Mouse (Mus musculus): ENCODE results near the gene Fam161b. TPM values are rescaled to one million over a fixed set of nuclear protein-coding genes. Genes with fewer than 3 reads are reported as not detected.

Gene Fam161b
- total RNA-seq, 1 experiment, result 2.9 TPM

- Histone ChIP-seq H3K4me3 (ENCODE audit: insufficient read depth in 1 of 2, low read depth in 1 of 2, low read length in 2 of 2, poor library complexity in 1 of 2, severe bottlenecking in 1 of 2) (no peak overlapping the region), H3K27ac (ENCODE audit: insufficient read depth, low read depth, low read length, poor library complexity, severe bottlenecking) (no peak overlapping the region), H3K36me3 (ENCODE audit: control insufficient read depth, insufficient read depth, low read length, poor library complexity, severe bottlenecking) (no peaks in the 10 kb centered on the region), H3K9ac (ENCODE audit: insufficient read depth, low read depth, low read length, poor library complexity, severe bottlenecking) (no peak overlapping the region), H3K4me1 (ENCODE audit: control insufficient read depth in 2 of 2, insufficient read depth in 2 of 2, low read length in 2 of 2, poor library complexity in 1 of 2) (peaks cover 0 to 2% of the 10 kb centered on the region in 2 experiments; a peak in 1 of 4 replicates), H3K9me3 (ENCODE audit: control insufficient read depth, insufficient read depth, low read depth, low read length) (no peaks in the 10 kb centered on the region)
- no peak for DNase-seq (ENCODE audit: low read depth, low spot score)
- in situ Hi-C loops (cut with MboI; ENCODE audit: low sequenced_read_pairs in 2 of 2, unreplicated experiment in 2 of 2), result no loop called here
- TF ChIP-seq HCFC1 (IDR thresholded peaks at IDR 0.05; ENCODE audit: borderline replicate concordance, insufficient read depth, low read length), result no peak
- no peak for TF ChIP-seq ZNF384 (IDR thresholded peaks at IDR 0.05; ENCODE audit: low read depth, low read length)
- no peak for TF ChIP-seq ZC3H11A (IDR thresholded peaks at IDR 0.05; ENCODE audit: borderline replicate concordance, low read depth, low read length)
- no peak for TF ChIP-seq CHD2 (IDR thresholded peaks at IDR 0.05; ENCODE audit: low read depth, low read length)
- TF ChIP-seq MAFK (IDR thresholded peaks at IDR 0.05; ENCODE audit: insufficient read depth, low read depth, low read length), result no peak
These were observed 38.0 kb upstream of the Fam161b start for GRCm38 (mm10) chr12:84399663-84400062.

- H3K36me3 ChIP-seq (ENCODE audit: control insufficient read depth, insufficient read depth, low read length, poor library complexity, severe bottlenecking), result no peaks in the 10 kb centered on the region
- no peak overlapping the region; a peak in 1 of 4 replicates for H3K4me3 ChIP-seq (ENCODE audit: insufficient read depth in 1 of 2, low read depth in 1 of 2, low read length in 2 of 2, poor library complexity in 1 of 2, severe bottlenecking in 1 of 2)
- peaks cover 0 to 2% of the 10 kb centered on the region in 2 experiments; a peak in 1 of 4 replicates for H3K4me1 ChIP-seq (ENCODE audit: control insufficient read depth in 2 of 2, insufficient read depth in 2 of 2, low read length in 2 of 2, poor library complexity in 1 of 2)
- in situ Hi-C loops (cut with MboI; ENCODE audit: low sequenced_read_pairs in 2 of 2, unreplicated experiment in 2 of 2), result no loop called here
- no peak overlapping the region for H3K27ac ChIP-seq (ENCODE audit: insufficient read depth, low read depth, low read length, poor library complexity, severe bottlenecking)
- H3K9me3 ChIP-seq (ENCODE audit: control insufficient read depth, insufficient read depth, low read depth, low read length), result no peaks in the 10 kb centered on the region
- TF ChIP-seq MAFK (IDR thresholded peaks at IDR 0.05; ENCODE audit: insufficient read depth, low read depth, low read length), result no peak
- no peak for TF ChIP-seq ZC3H11A (IDR thresholded peaks at IDR 0.05; ENCODE audit: borderline replicate concordance, low read depth, low read length)
- no peak for TF ChIP-seq CHD2 (IDR thresholded peaks at IDR 0.05; ENCODE audit: low read depth, low read length)
- no peak for TF ChIP-seq HCFC1 (IDR thresholded peaks at IDR 0.05; ENCODE audit: borderline replicate concordance, insufficient read depth, low read length)
- TF ChIP-seq ZNF384 (IDR thresholded peaks at IDR 0.05; ENCODE audit: low read depth, low read length), result no peak
- no peak for DNase-seq (ENCODE audit: low read depth, low spot score)
- H3K9ac ChIP-seq (ENCODE audit: insufficient read depth, low read depth, low read length, poor library complexity, severe bottlenecking), result no peak overlapping the region
These were observed 37.5 kb upstream of the Fam161b start for GRCm38 (mm10) chr12:84399135-84399534.

GRCm38 (mm10) chr12:84398629-84399028 is 37.0 kb upstream of the Fam161b start:
- no peak for TF ChIP-seq ZC3H11A (IDR thresholded peaks at IDR 0.05; ENCODE audit: borderline replicate concordance, low read depth, low read length)
- no peak for TF ChIP-seq ZNF384 (IDR thresholded peaks at IDR 0.05; ENCODE audit: low read depth, low read length)
- TF ChIP-seq MAFK (IDR thresholded peaks at IDR 0.05; ENCODE audit: insufficient read depth, low read depth, low read length), result no peak
- TF ChIP-seq HCFC1 (IDR thresholded peaks at IDR 0.05; ENCODE audit: borderline replicate concordance, insufficient read depth, low read length), result no peak
- TF ChIP-seq CHD2 (IDR thresholded peaks at IDR 0.05; ENCODE audit: low read depth, low read length), result no peak
- H3K9ac ChIP-seq (ENCODE audit: insufficient read depth, low read depth, low read length, poor library complexity, severe bottlenecking), result no peak overlapping the region
- no peaks in the 10 kb centered on the region for H3K36me3 ChIP-seq (ENCODE audit: control insufficient read depth, insufficient read depth, low read length, poor library complexity, severe bottlenecking)
- H3K4me3 ChIP-seq (ENCODE audit: insufficient read depth in 1 of 2, low read depth in 1 of 2, low read length in 2 of 2, poor library complexity in 1 of 2, severe bottlenecking in 1 of 2), result no peak overlapping the region
- no peaks in the 10 kb centered on the region for H3K9me3 ChIP-seq (ENCODE audit: control insufficient read depth, insufficient read depth, low read depth, low read length)
- DNase-seq (ENCODE audit: low read depth, low spot score), result no peak
- H3K4me1 ChIP-seq (ENCODE audit: control insufficient read depth in 2 of 2, insufficient read depth in 2 of 2, low read length in 2 of 2, poor library complexity in 1 of 2), result peaks cover 0 to 2% of the 10 kb centered on the region in 2 experiments; a peak in 1 of 4 replicates
- no peak overlapping the region for H3K27ac ChIP-seq (ENCODE audit: insufficient read depth, low read depth, low read length, poor library complexity, severe bottlenecking)
- in situ Hi-C loops (cut with MboI; ENCODE audit: low sequenced_read_pairs in 2 of 2, unreplicated experiment in 2 of 2), result no loop called here

- TF ChIP-seq ZC3H11A (IDR thresholded peaks at IDR 0.05; ENCODE audit: borderline replicate concordance, low read depth, low read length) (no peak), MAFK (IDR thresholded peaks at IDR 0.05; ENCODE audit: insufficient read depth, low read depth, low read length) (no peak), HCFC1 (IDR thresholded peaks at IDR 0.05; ENCODE audit: borderline replicate concordance, insufficient read depth, low read length) (no peak), ZNF384 (IDR thresholded peaks at IDR 0.05; ENCODE audit: low read depth, low read length) (no peak), CHD2 (IDR thresholded peaks at IDR 0.05; ENCODE audit: low read depth, low read length) (no peak)
- in situ Hi-C loops (cut with MboI; ENCODE audit: low sequenced_read_pairs in 2 of 2, unreplicated experiment in 2 of 2), result no loop called here
- Histone ChIP-seq H3K36me3 (ENCODE audit: control insufficient read depth, insufficient read depth, low read length, poor library complexity, severe bottlenecking) (no peaks in the 10 kb centered on the region), H3K9me3 (ENCODE audit: control insufficient read depth, insufficient read depth, low read depth, low read length) (no peaks in the 10 kb centered on the region), H3K4me3 (ENCODE audit: insufficient read depth in 1 of 2, low read depth in 1 of 2, low read length in 2 of 2, poor library complexity in 1 of 2, severe bottlenecking in 1 of 2) (no peak overlapping the region), H3K9ac (ENCODE audit: insufficient read depth, low read depth, low read length, poor library complexity, severe bottlenecking) (no peak overlapping the region), H3K27ac (ENCODE audit: insufficient read depth, low read depth, low read length, poor library complexity, severe bottlenecking) (no peak overlapping the region), H3K4me1 (ENCODE audit: control insufficient read depth in 2 of 2, insufficient read depth in 2 of 2, low read length in 2 of 2, poor library complexity in 1 of 2) (peaks cover 0 to 2% of the 10 kb centered on the region in 2 experiments; a peak in 1 of 4 replicates)
- no peak for DNase-seq (ENCODE audit: low read depth, low spot score)
These were observed 36.1 kb upstream of the Fam161b start for GRCm38 (mm10) chr12:84397685-84398084.

Data from ES-E14 (cell line).